Mouse (Mus musculus) 3T3-L1 (cell line): Measurements from ENCODE around the gene Rmnd5a.

Experiments
- DNase-seq: peaks from one replicate; pipeline ENCODE4 v3.0.0-alpha.2; 2015; ENCODE audit warnings: low read depth, low spot score

The Rmnd5a gene

GRCm38 (mm10) chr6:71372041-71372720 lies 68.3 kb downstream of the Rmnd5a start:
- no peak for DNase-seq

GRCm38 (mm10) chr6:71371085-71371605 lies 69.3 kb downstream of the Rmnd5a start:
- no peak for DNase-seq

DNA sequence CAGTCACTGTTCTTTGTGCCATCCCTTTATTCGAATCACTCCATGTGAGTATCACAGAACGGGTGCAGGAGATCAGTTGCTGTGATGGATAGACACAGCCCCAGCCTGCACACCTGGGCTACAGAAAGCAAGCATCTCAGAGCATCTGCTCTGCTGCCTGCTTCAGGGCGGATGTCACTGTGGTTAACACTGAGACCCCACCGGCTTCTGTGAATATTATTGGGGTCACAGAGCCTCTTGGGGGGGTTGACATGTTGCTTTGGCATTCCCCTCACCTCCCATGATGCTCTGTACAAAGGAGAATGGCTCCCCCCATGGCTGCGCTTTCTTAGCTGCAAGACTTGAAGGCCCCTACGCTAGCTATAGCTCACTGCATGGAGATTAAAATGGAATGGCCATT lies 71.0 kb downstream of the Rmnd5a start:
- no peak for DNase-seq

- DNase-seq: no peak
These were observed 76.4 kb downstream of the Rmnd5a start for GRCm38 (mm10) chr6:71363995-71364394.

DNA sequence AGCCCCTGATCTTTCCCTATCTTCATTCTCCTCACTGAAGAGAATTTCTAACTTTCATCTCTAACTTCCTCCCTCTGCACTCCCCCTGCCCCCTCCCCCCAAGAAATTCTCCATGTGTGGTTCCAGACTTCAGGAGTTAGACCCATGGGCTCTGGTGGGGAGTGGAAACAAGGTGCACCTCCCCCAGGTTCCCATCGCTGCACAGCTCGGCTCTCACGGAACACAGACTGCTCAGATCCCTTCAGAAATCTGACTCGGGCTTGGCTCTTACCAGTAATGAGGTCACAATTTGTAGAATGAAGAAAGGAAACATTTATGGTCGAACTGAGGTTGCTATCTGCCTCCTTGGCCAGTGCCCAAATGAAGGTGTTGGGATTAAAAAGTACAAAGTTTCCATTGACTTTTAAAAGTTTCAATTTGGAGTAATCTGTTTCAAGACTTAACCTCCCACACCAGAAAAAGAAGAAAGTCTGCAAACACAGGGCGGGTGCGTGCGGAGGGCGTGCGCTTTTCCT lies 79.2 kb downstream of the Rmnd5a start:
- DNase-seq: no peak

- no peak for DNase-seq
These were observed 79.7 kb downstream of the Rmnd5a start for GRCm38 (mm10) chr6:71360751-71361150.

- DNase-seq: no peak
These were observed 80.2 kb downstream of the Rmnd5a start for GRCm38 (mm10) chr6:71360221-71360620.

- DNase-seq: no peak
These were observed 82.9 kb downstream of the Rmnd5a start for GRCm38 (mm10) chr6:71357493-71357892.

DNA sequence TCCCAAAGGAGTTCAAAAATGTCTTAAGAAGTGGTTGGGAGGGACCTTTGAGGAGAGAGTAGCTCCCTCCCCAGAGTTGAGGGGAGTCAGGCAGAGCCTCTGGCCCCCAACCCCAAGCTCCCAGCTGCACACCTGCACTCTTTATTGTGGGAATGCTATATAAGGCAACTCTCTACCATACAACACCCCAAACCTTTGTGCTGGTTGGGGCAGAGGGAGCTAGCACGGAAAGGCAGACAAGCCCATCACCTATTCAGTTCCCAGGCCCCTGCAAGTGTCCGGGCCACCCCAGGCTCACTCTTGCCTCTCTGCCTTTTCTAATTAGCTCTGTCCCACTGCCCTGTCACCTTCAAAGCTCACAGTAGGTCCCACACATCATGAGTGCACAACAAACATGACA lies 86.7 kb downstream of the Rmnd5a start:
- no peak for DNase-seq

DNA sequence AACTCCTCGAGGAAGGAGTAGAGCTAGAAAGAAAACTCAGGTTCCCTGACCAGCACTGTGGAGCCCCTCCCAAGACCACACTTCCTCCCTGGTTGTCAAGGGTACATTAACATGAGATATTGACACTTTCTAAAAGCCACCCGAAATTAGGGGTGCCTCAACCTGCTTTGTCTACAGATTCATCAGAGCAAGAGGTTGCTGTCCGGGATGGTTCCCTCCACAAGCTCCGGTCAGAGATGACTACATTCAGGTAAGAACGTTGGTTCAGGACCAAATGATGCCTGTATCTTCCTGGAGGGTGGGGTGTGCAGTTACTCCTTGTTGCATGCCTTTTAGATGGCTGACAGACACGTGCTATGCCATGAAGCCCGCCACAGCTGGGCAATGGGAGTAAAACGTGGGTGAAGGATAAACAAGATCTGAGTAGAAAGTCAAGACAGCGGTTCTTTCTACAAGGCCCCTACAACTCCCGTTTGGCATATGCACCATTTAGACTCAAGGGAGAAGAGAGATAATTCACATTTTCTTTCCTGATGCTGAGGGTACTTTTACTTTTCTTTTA lies 87.5 kb downstream of the Rmnd5a start:
- no peak for DNase-seq

- no peak for DNase-seq
These were observed 88.2 kb downstream of the Rmnd5a start for GRCm38 (mm10) chr6:71352201-71352600.

DNA sequence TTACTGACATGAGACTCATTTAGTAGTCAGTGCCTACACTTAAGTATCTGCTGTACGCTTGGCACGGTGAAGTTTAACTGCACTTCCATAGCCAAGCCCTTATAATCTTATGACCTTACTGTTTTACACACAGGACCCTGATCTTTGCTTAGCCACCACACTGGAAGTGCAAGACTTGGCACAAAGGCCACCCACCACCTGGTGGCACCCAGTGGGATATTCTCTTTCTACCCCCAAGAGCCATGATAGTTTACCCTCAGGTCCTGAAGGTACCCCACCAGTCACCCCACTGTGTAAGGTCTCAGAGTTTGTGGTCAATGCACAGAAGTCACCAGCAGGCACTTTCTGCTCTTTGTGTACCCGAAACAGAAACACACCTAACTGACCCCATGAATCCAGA lies 89.2 kb downstream of the Rmnd5a start:
- no peak for DNase-seq

DNA sequence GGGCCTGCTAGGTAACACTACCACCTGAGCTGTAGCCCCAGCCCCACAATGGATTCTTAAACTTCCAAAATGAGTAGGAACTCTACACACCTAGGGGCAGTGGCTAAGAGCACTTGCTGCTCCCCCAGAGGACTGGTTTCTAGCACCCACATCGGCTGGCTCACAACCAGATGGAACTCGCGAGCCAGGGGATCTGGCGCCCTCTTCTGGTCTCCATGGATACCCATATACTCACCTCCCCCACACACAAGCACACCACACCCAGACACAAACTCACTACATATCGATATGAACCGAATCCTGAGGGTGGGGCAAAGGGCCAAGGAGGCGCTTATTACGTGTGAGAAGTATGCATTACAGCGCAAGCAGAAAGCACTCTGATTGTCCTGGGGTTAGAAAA lies 92.4 kb downstream of the Rmnd5a start:
- DNase-seq: no peak

DNA sequence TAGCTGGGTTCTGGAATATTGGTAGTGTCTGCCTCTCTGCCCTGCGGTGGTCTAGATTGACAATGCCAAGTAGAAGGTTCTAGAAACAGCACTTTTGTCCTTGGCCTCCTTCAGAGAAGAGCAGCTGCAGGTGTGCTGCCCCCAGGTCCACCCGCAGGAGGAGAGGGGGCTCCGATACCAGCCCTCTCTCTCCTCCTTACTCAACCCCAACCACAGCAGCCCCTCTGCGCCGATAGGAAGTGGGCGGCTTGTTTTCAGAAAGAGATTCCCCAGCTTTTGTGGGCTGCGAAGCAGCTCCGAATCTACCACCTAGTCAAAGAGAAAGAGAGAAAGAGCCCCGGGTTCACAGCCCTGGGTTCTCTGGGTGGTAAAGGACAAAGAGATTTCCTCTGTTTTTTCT lies 99.3 kb downstream of the Rmnd5a start:
- DNase-seq: no peak

- DNase-seq: no peak
These were observed 101.1 kb downstream of the Rmnd5a start for GRCm38 (mm10) chr6:71339351-71339750.

DNA sequence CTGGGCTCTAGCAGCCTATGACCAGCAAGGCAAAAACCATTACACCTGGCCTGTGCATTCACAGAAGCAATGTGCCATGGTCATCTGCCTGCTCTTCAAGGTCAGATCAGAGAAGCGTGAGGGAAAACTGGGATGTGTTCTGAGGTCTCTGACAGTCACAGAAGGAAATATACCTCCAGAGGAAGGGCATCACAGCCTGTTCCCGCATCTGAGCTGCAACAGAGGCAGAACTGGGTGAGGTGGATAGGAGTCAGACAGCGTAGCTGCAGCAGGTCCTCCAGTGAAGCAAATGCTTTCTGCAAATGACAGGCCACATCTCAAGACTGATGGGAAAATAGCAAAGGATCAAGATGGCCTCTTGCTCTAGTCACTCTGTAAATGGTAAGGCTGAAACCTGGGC lies 101.5 kb downstream of the Rmnd5a start:
- no peak for DNase-seq
